Mouse (Mus musculus): ENCODE results near the gene Mcm8.

Mcm8 gene

GRCm38 (mm10) chr2:132873657-132874326 lies 57.9 kb downstream of the Mcm8 start:
- no peak for DNase-seq

- no peak for DNase-seq
Measured at GRCm38 (mm10) chr2:132876991-132877390, 61.0 kb downstream of the Mcm8 start.

GRCm38 (mm10) chr2:132879261-132880044 lies 63.5 kb downstream of the Mcm8 start:
- peak; percentile 50 for DNase-seq

- no peak for DNase-seq
Measured at GRCm38 (mm10) chr2:132880844-132881645, 65.1 kb downstream of the Mcm8 start, which contains the start of gene Lrrn4. Lrrn4 (minus strand) TSS chr2:132880891.

- no peak for DNase-seq
Measured at GRCm38 (mm10) chr2:132884303-132884967, 68.5 kb downstream of the Mcm8 start.

GRCm38 (mm10) chr2:132885312-132885711 lies 69.4 kb downstream of the Mcm8 start:
- no peak for DNase-seq

Data from kidney, postnatal 14 days (tissue).